Mouse (Mus musculus) stomach, postnatal 0 days (tissue): ENCODE results near the gene Gpr171. TPM values are rescaled to one million over a fixed set of nuclear protein-coding genes. Genes with fewer than 3 reads are reported as not detected.
A peak's percentile ranks its signal among the peaks of the same experiment; 100 is the strongest.

ENCODE experiments used
- ATAC-seq: fragments of 200-750 bp; cut with Nextera tagmentation; 2 replicates; pipeline ENCODE4 v1.8.0; 2017; ENCODE audit not compliant: low FRiP score, low TSS enrichment
- DNase-seq: peaks from one replicate; pipeline ENCODE4 v3.0.0-alpha.2; 2016; ENCODE audit warnings: low spot score
- H3K27ac ChIP-seq: fragments of 300-500 bp; sonication (generic); replicated peaks from 2 replicates; pipeline ENCODE4 v1.5.1; 2014; ENCODE audit warnings: mild to moderate bottlenecking, control low read depth
- H3K27me3 ChIP-seq: fragments of 300-500 bp; sonication (generic); 2 replicates; pipeline ENCODE4 v1.6.1; 2014; ENCODE audit warnings: low read length; ENCODE audit not compliant: control insufficient read depth, insufficient read depth
- H3K36me3 ChIP-seq: fragments of 300-500 bp; sonication (generic); 2 replicates; pipeline ENCODE4 v1.6.1; 2014; ENCODE audit warnings: low read length, mixed read lengths; ENCODE audit not compliant: control insufficient read depth, insufficient read depth
- H3K4me1 ChIP-seq: fragments of 300-500 bp; sonication (generic); replicated peaks from 2 replicates; pipeline ENCODE4 v1.6.1; 2014; ENCODE audit warnings: antibody characterized with exemption; ENCODE audit not compliant: control insufficient read depth, insufficient read depth
- H3K4me2 ChIP-seq: fragments of 300-500 bp; sonication (generic); replicated peaks from 2 replicates; pipeline ENCODE4 v1.6.1; 2014; ENCODE audit warnings: low read depth, mild to moderate bottlenecking, control low read depth, moderate library complexity
- H3K4me3 ChIP-seq: fragments of 300-500 bp; sonication (generic); 2 replicates; pipeline ENCODE4 v1.5.1; 2014; ENCODE audit warnings: low read depth, low read length, control low read depth
- H3K9ac ChIP-seq: fragments of 300-500 bp; sonication (generic); 2 replicates; pipeline ENCODE4 v1.6.1; 2014; ENCODE audit warnings: mild to moderate bottlenecking, low read length, control low read depth, mixed read lengths
- H3K9me3 ChIP-seq: fragments of 300-500 bp; sonication (generic); 2 replicates; pipeline ENCODE4 v1.6.1; 2016; ENCODE audit warnings: low read length; ENCODE audit not compliant: control insufficient read depth
- CTCF ChIP-seq: IDR thresholded peaks from 2 replicates; pipeline ENCODE4 v1.5.1; 2016; ENCODE audit warnings: antibody characterized with exemption, low read depth, mild to moderate bottlenecking, moderate library complexity
- EP300 ChIP-seq: optimal IDR thresholded peaks from 2 replicates; pipeline ENCODE3; 2016; ENCODE audit warnings: antibody characterized with exemption
- WGBS: fragments of 180-500 bp; shearing (Covaris S2); extraction: QIAGEN DNeasy Blood & Tissue Kit; methylation state at CpG from one replicate; pipeline ENCODE4 v1.1.7; 2014; 5-methylcytosine and 5-hydroxymethylcytosine counted together
- polyA plus RNA-seq: library from polyadenylated mRNA; unstranded; fragments of >200 nt; fragmentation: Nextera tagmentation; extraction: Ambion mirVana; gene quantifications from 2 replicates; pipeline ENCODE4 v1.2.1, GENCODE M21; 2015

Gpr171 gene
- polyA plus RNA-seq, 1 experiment from 2014 or later, result 0.33 TPM

- H3K27me3 ChIP-seq, result no peaks in the 10 kb centered on the region
- DNase-seq (no peak), ATAC-seq (no peak)
- no peak overlapping the region for H3K9ac ChIP-seq
- TF ChIP-seq CTCF (no peak), EP300 (no peak)
- WGBS, result 64% methylated on average over 2 of the region's 2 CpGs
- no peak overlapping the region for H3K4me3 ChIP-seq
- H3K4me2 ChIP-seq, result no peak overlapping the region
- peak overlapping the region; percentile 53; the same call in 1 of the 2 replicates for H3K27ac ChIP-seq
- H3K9me3 ChIP-seq, result no peaks in the 10 kb centered on the region
- no peaks in the 10 kb centered on the region; the same call in 1 of the 2 replicates for H3K4me1 ChIP-seq
- no peaks in the 10 kb centered on the region for H3K36me3 ChIP-seq
Measured at GRCm38 (mm10) chr3:59140115-59140514, 38.5 kb upstream of the Gpr171 start.

GRCm38 (mm10) chr3:59139651-59140051 is 38.0 kb upstream of the Gpr171 start:
- no peaks in the 10 kb centered on the region; the same call in 1 of the 2 replicates for H3K4me1 ChIP-seq
- no peaks in the 10 kb centered on the region for H3K27me3 ChIP-seq
- no peak overlapping the region for H3K4me3 ChIP-seq
- no peaks in the 10 kb centered on the region for H3K9me3 ChIP-seq
- ATAC-seq, result peak; percentile 49; the same call in 1 of the 2 replicates
- H3K36me3 ChIP-seq, result no peaks in the 10 kb centered on the region
- H3K27ac ChIP-seq, result 0 out of 2 replicates have a peak overlapping the region, but pooled peaks have one; percentile 13
- no peak overlapping the region for H3K4me2 ChIP-seq
- DNase-seq, result no peak
- TF ChIP-seq CTCF, result no peak
- TF ChIP-seq EP300, result no peak
- H3K9ac ChIP-seq, result no peak overlapping the region

DNA sequence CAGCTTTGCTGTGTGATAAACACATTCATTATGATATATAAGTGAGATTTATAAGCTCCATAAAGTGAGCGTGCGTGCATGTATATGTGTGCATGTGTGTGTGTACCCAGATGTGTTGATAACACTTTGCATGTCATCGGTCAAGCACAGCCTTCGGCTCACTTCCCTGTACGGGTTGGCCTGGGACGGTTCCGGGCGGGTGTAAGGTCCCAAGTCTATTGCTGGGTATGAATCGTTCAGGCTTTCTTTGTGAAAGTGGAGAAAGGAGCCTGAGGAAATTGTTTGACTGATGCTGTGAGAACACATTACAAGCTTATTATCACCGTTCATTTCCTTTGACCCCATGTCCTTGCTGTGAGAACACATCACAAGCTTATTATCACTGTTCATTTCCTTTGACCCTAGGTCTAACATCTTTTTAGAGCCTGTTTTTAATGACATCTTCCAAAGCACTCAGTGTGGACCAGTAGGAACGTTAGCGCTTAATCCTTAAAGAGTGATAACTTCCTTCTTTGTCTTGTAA is 37.4 kb upstream of the Gpr171 start:
- Histone ChIP-seq H3K9me3 (no peaks in the 10 kb centered on the region), H3K4me3 (no peak overlapping the region), H3K27ac (0 out of 2 replicates have a peak overlapping the region, but pooled peaks have one; percentile 13), H3K9ac (no peak overlapping the region), H3K4me1 (no peaks in the 10 kb centered on the region; the same call in 1 of the 2 replicates), H3K36me3 (no peaks in the 10 kb centered on the region), H3K27me3 (no peaks in the 10 kb centered on the region), H3K4me2 (no peak overlapping the region)
- ATAC-seq, result no peak
- 69% methylated on average over 12 of the region's 12 CpGs for WGBS
- no peak for DNase-seq
- TF ChIP-seq EP300 (no peak), CTCF (no peak)

GRCm38 (mm10) chr3:59135911-59136653 is 34.5 kb upstream of the Gpr171 start:
- DNase-seq (no peak), ATAC-seq (no peak)
- Histone ChIP-seq H3K4me2 (no peak overlapping the region), H3K4me3 (no peak overlapping the region), H3K9me3 (no peaks in the 10 kb centered on the region), H3K9ac (no peak overlapping the region), H3K27me3 (no peaks in the 10 kb centered on the region), H3K36me3 (no peaks in the 10 kb centered on the region), H3K27ac (no peak overlapping the region), H3K4me1 (no peaks in the 10 kb centered on the region; the same call in 1 of the 2 replicates)
- TF ChIP-seq EP300, result no peak
- no peak for TF ChIP-seq CTCF
- WGBS, result 58% methylated on average over 5 of the region's 5 CpGs

DNA sequence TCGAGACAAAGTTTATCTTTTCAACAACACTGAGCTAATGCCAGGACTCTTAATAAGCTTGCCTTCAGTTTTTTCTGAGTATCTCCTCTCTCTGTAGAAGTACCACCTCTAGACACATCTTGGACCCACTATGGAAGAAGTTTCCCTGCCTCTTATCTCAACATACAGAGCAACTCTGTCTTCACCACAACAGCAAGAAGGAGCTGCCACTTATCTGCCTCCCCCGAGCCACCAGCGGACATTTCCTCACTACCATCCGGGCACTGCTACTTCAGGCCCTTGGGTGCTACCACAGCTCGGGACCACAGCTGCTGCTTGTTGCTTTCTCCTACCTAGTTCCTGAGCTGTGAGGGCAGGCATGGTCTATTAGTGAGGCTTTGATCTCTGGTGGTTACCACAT is 31.6 kb upstream of the Gpr171 start:
- WGBS, result 72% methylated on average over 5 of the region's 5 CpGs
- no peaks in the 10 kb centered on the region for H3K9me3 ChIP-seq
- ATAC-seq (no peak), DNase-seq (no peak)
- H3K4me1 ChIP-seq, result no peaks in the 10 kb centered on the region; the same call in 1 of the 2 replicates
- TF ChIP-seq CTCF, result no peak
- TF ChIP-seq EP300, result no peak
- no peak overlapping the region for H3K4me3 ChIP-seq
- H3K36me3 ChIP-seq, result no peaks in the 10 kb centered on the region
- no peak overlapping the region for H3K27ac ChIP-seq
- H3K27me3 ChIP-seq, result no peaks in the 10 kb centered on the region
- no peak overlapping the region for H3K4me2 ChIP-seq
- H3K9ac ChIP-seq, result no peak overlapping the region

GRCm38 (mm10) chr3:59131966-59132365 is 30.3 kb upstream of the Gpr171 start:
- Histone ChIP-seq H3K4me2 (no peak overlapping the region), H3K36me3 (no peaks in the 10 kb centered on the region), H3K9ac (no peak overlapping the region), H3K27ac (no peak overlapping the region; the same call in 1 of the 2 replicates), H3K9me3 (no peaks in the 10 kb centered on the region), H3K27me3 (no peaks in the 10 kb centered on the region), H3K4me1 (no peaks in the 10 kb centered on the region; the same call in 1 of the 2 replicates), H3K4me3 (no peak overlapping the region)
- ATAC-seq, result no peak
- TF ChIP-seq EP300, result no peak
- TF ChIP-seq CTCF, result no peak
- DNase-seq, result no peak
- WGBS, result 90% methylated on average over 4 of the region's 4 CpGs
